Mouse (Mus musculus) spleen, adult 2 months (tissue): Measurements from ENCODE around the gene Rabepk. TPM values are rescaled to one million over a fixed set of nuclear protein-coding genes. Genes with fewer than 3 reads are reported as not detected.
"Not testable (repeated sequence)": the region's sequence is repeated elsewhere in the genome, so short reads cannot be mapped to it uniquely, and the experiment has no call there.

ENCODE experiments used
- DNase-seq, 2 experiments: peaks; one replicate each; pipeline versions ENCODE4 v3.0.0 to v3.0.0-alpha.2; 2012 to 2021; ENCODE audit warnings: low spot score in 2 of 2, low read depth in 1 of 2
- H3K27ac ChIP-seq: fragments of 200-500 bp; 2 replicates; pipeline ENCODE4 v1.5.1; 2012; ENCODE audit warnings: low read length, inconsistent platforms; ENCODE audit not compliant: insufficient read depth
- H3K27me3 ChIP-seq: fragments of 200-500 bp; 2 replicates; pipeline ENCODE4 v1.6.1; 2012; ENCODE audit warnings: mild to moderate bottlenecking, moderate library complexity, low read length, inconsistent platforms; ENCODE audit not compliant: control insufficient read depth, insufficient read depth
- H3K36me3 ChIP-seq: fragments of 200-500 bp; 2 replicates; pipeline ENCODE4 v1.6.1; 2012; ENCODE audit warnings: mild to moderate bottlenecking, low read length, inconsistent platforms; ENCODE audit not compliant: control insufficient read depth, insufficient read depth
- H3K4me1 ChIP-seq: fragments of 200-500 bp; 2 replicates; pipeline ENCODE4 v1.6.1; 2011; ENCODE audit warnings: inconsistent platforms; ENCODE audit not compliant: control insufficient read depth, insufficient read depth, insufficient read length
- H3K4me3 ChIP-seq: fragments of 200-500 bp; 2 replicates; pipeline ENCODE4 v1.5.1; 2011; ENCODE audit warnings: mild to moderate bottlenecking, inconsistent platforms; ENCODE audit not compliant: insufficient read depth, insufficient read length; ENCODE audit errors: extremely low read depth
- CTCF ChIP-seq: fragments of 200-500 bp; IDR thresholded peaks from 2 replicates; pipeline ENCODE4 v1.5.1; 2011; ENCODE audit warnings: mild to moderate bottlenecking, inconsistent platforms; ENCODE audit not compliant: insufficient read depth, insufficient read length, insufficient replicate concordance; ENCODE audit errors: extremely low read depth
- POLR2A ChIP-seq: fragments of 200-500 bp; IDR thresholded peaks from 2 replicates; pipeline ENCODE4 v1.6.1; 2011; ENCODE audit warnings: low read depth, low read length, inconsistent platforms
- WGBS: fragments of 180-500 bp; shearing (Covaris S2); methylation state at CpG from one replicate; pipeline ENCODE4 v1.1.7; 2018; 5-methylcytosine and 5-hydroxymethylcytosine counted together
- polyA plus RNA-seq: library from polyadenylated mRNA; depleted of rRNA; stranded (reverse); fragments of >200 nt; gene quantifications from 2 replicates; pipeline ENCODE4 v1.2.3, GENCODE M21; 2012

The Rabepk gene
- polyA plus RNA-seq, 1 experiment: 16.7 TPM

- H3K27ac ChIP-seq: peak overlapping the region; percentile 80
Measured at GRCm38 (mm10) chr2:34801516-34802482, 2.1 kb upstream of the Rabepk start.

GRCm38 (mm10) chr2:34800371-34800770 lies 659 bp upstream of the Rabepk start:
- Histone ChIP-seq H3K27me3 (no peaks in the 10 kb centered on the region), H3K36me3 (peaks cover under 1% of the 10 kb centered on the region; the same call in 1 of the 2 replicates), H3K27ac (no peak overlapping the region), H3K4me1 (no peaks in the 10 kb centered on the region; the same call in 1 of the 2 replicates), H3K4me3 (no peak overlapping the region)
- WGBS: 57% methylated on average over 7 of the region's 7 CpGs
- DNase-seq: no peak
- TF ChIP-seq POLR2A (no peak), CTCF (no peak)

More at GRCm38 (mm10) chr2:34801516-34802482, 2.1 kb upstream of the Rabepk start:
- WGBS: 9% methylated on average over 39 of the region's 39 CpGs
- no peak for TF ChIP-seq CTCF
- TF ChIP-seq POLR2A: peak; percentile 83
- peak; percentile 96 to 98 for DNase-seq
- Histone ChIP-seq H3K36me3 (peaks cover 5% of the 10 kb centered on the region; the same call in 1 of the 2 replicates), H3K27me3 (no peaks in the 10 kb centered on the region), H3K4me3 (peak overlapping the region; percentile 84), H3K4me1 (peaks cover 2% of the 10 kb centered on the region; the same call in 1 of the 2 replicates)

- TF ChIP-seq CTCF: no peak
- no peak for TF ChIP-seq POLR2A
- H3K27me3 ChIP-seq: no peaks in the 10 kb centered on the region
- no peak for DNase-seq
- H3K4me1 ChIP-seq: peaks cover 5% of the 10 kb centered on the region
- H3K4me3 ChIP-seq: no peak overlapping the region
- no peaks in the 10 kb centered on the region for H3K36me3 ChIP-seq
- no peak overlapping the region for H3K27ac ChIP-seq
- WGBS: 91% methylated on average over 7 of the region's 7 CpGs
Measured at GRCm38 (mm10) chr2:34795426-34795825, 4.3 kb downstream of the Rabepk start.

- Histone ChIP-seq H3K27me3 (no peaks in the 10 kb centered on the region), H3K4me1 (peaks cover 5% of the 10 kb centered on the region), H3K27ac (no peak overlapping the region), H3K36me3 (no peaks in the 10 kb centered on the region), H3K4me3 (no peak overlapping the region)
- no peak for DNase-seq
- 95% methylated on average over 2 of the region's 2 CpGs for WGBS
- TF ChIP-seq POLR2A: no peak
- TF ChIP-seq CTCF: no peak
Measured at GRCm38 (mm10) chr2:34794511-34794910, 5.2 kb downstream of the Rabepk start.

GRCm38 (mm10) chr2:34792543-34792942 lies 7.2 kb downstream of the Rabepk start:
- not testable (repeated sequence) for H3K27ac ChIP-seq, H3K4me3 ChIP-seq, H3K4me1 ChIP-seq, DNase-seq, H3K27me3 ChIP-seq, H3K36me3 ChIP-seq
- WGBS: 96% methylated on average over 2 of the region's 2 CpGs

- 12% methylated on average over 8 of the region's 8 CpGs for WGBS
- TF ChIP-seq CTCF: no peak
- peak; percentile 39; the same call in 1 of the 2 replicates for TF ChIP-seq POLR2A
- H3K27me3 ChIP-seq: no peaks in the 10 kb centered on the region
- peak overlapping the region; percentile 96 for H3K27ac ChIP-seq
- DNase-seq: peak; percentile 57 to 79
- peaks cover 5% of the 10 kb centered on the region for H3K4me1 ChIP-seq
- peaks cover 5% of the 10 kb centered on the region; the same call in 1 of the 2 replicates for H3K36me3 ChIP-seq
- H3K4me3 ChIP-seq: peak overlapping the region; percentile 64
Measured at GRCm38 (mm10) chr2:34790282-34790681, 9.4 kb downstream of the Rabepk start.

- peaks cover 23% of the 10 kb centered on the region for H3K36me3 ChIP-seq
- H3K4me3 ChIP-seq: no peak overlapping the region
- TF ChIP-seq CTCF: peak; percentile 81; the same call in 1 of the 2 replicates
- no peak for TF ChIP-seq POLR2A
- H3K4me1 ChIP-seq: no peaks in the 10 kb centered on the region
- peak; percentile 36 to 51 for DNase-seq
- H3K27me3 ChIP-seq: no peaks in the 10 kb centered on the region
- H3K27ac ChIP-seq: no peak overlapping the region
- WGBS: 80% methylated on average over 2 of the region's 2 CpGs
Measured at GRCm38 (mm10) chr2:34784085-34784484, 15.6 kb downstream of the Rabepk start.
